Mouse (Mus musculus) heart, embryonic 13.5 days (tissue): ENCODE measurements around the gene Naip2. TPM values are rescaled to one million over a fixed set of nuclear protein-coding genes. Genes with fewer than 3 reads are reported as not detected.
A peak's percentile ranks its signal among the peaks of the same experiment; 100 is the strongest.

Experiments
- ATAC-seq: fragments of 200-750 bp; cut with Nextera tagmentation; 2 replicates; pipeline ENCODE4 v1.8.0; 2017; ENCODE audit warnings: moderate TSS enrichment; ENCODE audit not compliant: insufficient number of reproducible peaks, low FRiP score, low TSS enrichment; ENCODE audit errors: extremely low read depth
- H3K27ac ChIP-seq: fragments of 300-500 bp; sonication (generic); replicated peaks from 2 replicates; pipeline ENCODE4 v1.5.1; 2015; ENCODE audit warnings: moderate library complexity, mild to moderate bottlenecking, inconsistent platforms
- H3K27me3 ChIP-seq: fragments of 300-500 bp; sonication (generic); replicated peaks from 2 replicates; pipeline ENCODE4 v1.6.1; 2015; ENCODE audit warnings: mild to moderate bottlenecking, inconsistent platforms
- H3K36me3 ChIP-seq: fragments of 300-500 bp; sonication (generic); 2 replicates; pipeline ENCODE4 v1.6.1; 2015; ENCODE audit warnings: mild to moderate bottlenecking, inconsistent platforms
- H3K4me1 ChIP-seq: fragments of 300-500 bp; sonication (generic); 2 replicates; pipeline ENCODE4 v1.6.1; 2015; ENCODE audit warnings: inconsistent platforms
- H3K4me2 ChIP-seq: fragments of 300-500 bp; sonication (generic); 2 replicates; pipeline ENCODE4 v1.6.1; 2015; ENCODE audit warnings: inconsistent platforms, mild to moderate bottlenecking, moderate library complexity
- H3K4me3 ChIP-seq: fragments of 300-500 bp; sonication (generic); 2 replicates; pipeline ENCODE4 v1.5.1; 2015; ENCODE audit warnings: moderate library complexity, mild to moderate bottlenecking, inconsistent platforms
- H3K9ac ChIP-seq: fragments of 300-500 bp; sonication (generic); 2 replicates; pipeline ENCODE4 v1.6.1; 2015; ENCODE audit warnings: inconsistent platforms, mild to moderate bottlenecking, moderate library complexity
- H3K9me3 ChIP-seq: fragments of 300-500 bp; sonication (generic); 2 replicates; pipeline ENCODE4 v1.6.1; 2016; ENCODE audit warnings: inconsistent platforms
- WGBS: fragments of 180-500 bp; shearing (Covaris S2); methylation state at CpG from one replicate; pipeline ENCODE4 v1.1.7; 2015; ENCODE audit warnings: mixed read lengths; 5-methylcytosine and 5-hydroxymethylcytosine counted together
- polyA plus RNA-seq: library from polyadenylated mRNA; unstranded; fragments of >200 nt; fragmentation: Nextera tagmentation; extraction: Ambion mirVana; gene quantifications from 2 replicates; pipeline ENCODE4 v1.2.1, GENCODE M21; 2015

The Naip2 gene
- polyA plus RNA-seq, 1 experiment from 2014 or later, result 0.19 TPM

DNA sequence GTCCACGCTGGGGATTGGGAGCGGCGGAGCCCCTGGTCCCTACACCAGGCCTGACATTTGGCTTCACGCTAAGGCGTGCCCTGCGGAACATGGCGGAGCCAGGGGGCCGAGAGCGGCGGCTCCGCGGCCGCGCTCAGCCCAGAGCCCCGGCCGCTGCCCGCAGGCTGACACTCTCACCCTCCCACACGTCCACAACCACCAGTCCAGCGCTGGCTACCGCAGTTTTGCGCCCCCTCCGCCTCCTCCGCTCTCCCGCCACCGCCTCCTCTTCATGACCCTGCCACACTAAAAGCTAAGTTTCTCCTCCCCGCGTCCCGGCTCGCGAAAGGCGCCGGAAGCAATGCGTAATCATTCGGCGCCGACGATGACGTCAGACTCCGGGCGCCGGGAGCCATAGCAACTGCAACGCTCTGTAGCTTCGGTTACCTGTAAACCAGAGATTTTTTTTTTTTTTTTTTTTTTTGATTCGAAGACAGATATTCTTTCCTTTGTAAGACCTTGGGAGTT, 98.1 kb downstream of the Naip2 start, which contains the start of gene Bdp1:
Bdp1 (minus strand) TSS at position 323 of the 507 bp plus-strand sequence.
- Histone ChIP-seq H3K4me1 (peaks cover 27% of the 10 kb centered on the region), H3K27me3 (no peaks in the 10 kb centered on the region), H3K27ac (peak within 1 kb of the TSS; percentile 90), H3K4me2 (peak within 1 kb of the TSS; percentile 77), H3K4me3 (peak within 1 kb of the TSS; percentile 100), H3K36me3 (peaks cover 6% of the 10 kb centered on the region), H3K9ac (peak within 1 kb of the TSS; percentile 98), H3K9me3 (no peaks in the 10 kb centered on the region)
- under 1% methylated on average over 41 of the region's 44 CpGs for WGBS
- ATAC-seq, result peak; percentile 61

- no peak for ATAC-seq
- 5% methylated on average over 15 of the region's 15 CpGs for WGBS
- peak overlapping the region; percentile 98 for H3K9ac ChIP-seq
Observed at GRCm38 (mm10) chr13:100103052-100103658, 98.7 kb downstream of the Naip2 start.

DNA sequence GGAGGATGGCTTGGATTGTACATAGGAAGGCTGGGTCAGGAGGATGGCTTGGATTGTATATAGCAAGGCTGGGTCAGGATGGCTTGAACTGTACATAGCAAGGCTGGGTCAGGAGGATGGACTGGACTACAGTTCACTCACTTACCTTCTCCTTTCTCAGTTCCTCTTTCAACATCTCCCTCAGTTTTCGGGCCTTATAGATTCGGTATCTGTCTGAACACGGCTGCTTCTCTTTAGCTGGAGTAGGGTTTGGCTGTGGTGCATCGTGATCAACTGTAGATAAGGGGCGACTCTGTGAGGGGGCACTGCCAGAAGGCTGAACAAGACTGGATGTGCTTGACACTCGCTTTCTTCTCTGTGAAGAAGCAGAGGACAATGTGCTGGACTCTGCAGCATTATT, 103.1 kb downstream of the Naip2 start:
- no peak overlapping the region for H3K9ac ChIP-seq
- H3K4me3 ChIP-seq, result no peak overlapping the region
- 83% methylated on average over 6 of the region's 6 CpGs for WGBS
- H3K27ac ChIP-seq, result no peak overlapping the region
- H3K4me2 ChIP-seq, result no peak overlapping the region
- peaks cover 54% of the 10 kb centered on the region for H3K36me3 ChIP-seq
- ATAC-seq, result no peak
- peaks cover 15% of the 10 kb centered on the region for H3K4me1 ChIP-seq
- no peaks in the 10 kb centered on the region for H3K27me3 ChIP-seq
- no peaks in the 10 kb centered on the region for H3K9me3 ChIP-seq

More at GRCm38 (mm10) chr13:100103052-100103658, 98.7 kb downstream of the Naip2 start:
- Histone ChIP-seq H3K36me3 (peaks cover 13% of the 10 kb centered on the region), H3K27ac (peak overlapping the region; percentile 90), H3K4me1 (peaks cover 24% of the 10 kb centered on the region), H3K4me2 (peak overlapping the region; percentile 77), H3K9me3 (no peaks in the 10 kb centered on the region), H3K4me3 (peak overlapping the region; percentile 100), H3K27me3 (no peaks in the 10 kb centered on the region)

Other genes starting within 250 kb of the Naip2 start
- gene Mccc2, start 186.5 kb downstream of the Naip2 start, polyA plus RNA-seq, result 24.7 and 27.8 TPM in 2 replicates
- gene Bdp1, start 98.0 kb downstream of the Naip2 start, polyA plus RNA-seq, result 17.9 and 19.2 TPM in 2 replicates
- 116 and 119 TPM in 2 replicates for gene Serf1, start 94.1 kb downstream of the Naip2 start, polyA plus RNA-seq
- 30.4 and 30.5 TPM in 2 replicates for gene Smn1, start 77.2 kb downstream of the Naip2 start, polyA plus RNA-seq
- 0.10 and 0.19 TPM in 2 replicates for gene Naip5, start 44.2 kb upstream of the Naip2 start, polyA plus RNA-seq
- gene Naip6, start 115.6 kb upstream of the Naip2 start, polyA plus RNA-seq, result 0.05 and 0.08 TPM in 2 replicates